Mouse (Mus musculus): ENCODE data around the gene Fam124b. TPM values are rescaled to one million over a fixed set of nuclear protein-coding genes. Genes with fewer than 3 reads are reported as not detected.

Fam124b gene
- total RNA-seq, 2 experiments from 2014 or later, result 0.56 to 0.59 TPM

DNA sequence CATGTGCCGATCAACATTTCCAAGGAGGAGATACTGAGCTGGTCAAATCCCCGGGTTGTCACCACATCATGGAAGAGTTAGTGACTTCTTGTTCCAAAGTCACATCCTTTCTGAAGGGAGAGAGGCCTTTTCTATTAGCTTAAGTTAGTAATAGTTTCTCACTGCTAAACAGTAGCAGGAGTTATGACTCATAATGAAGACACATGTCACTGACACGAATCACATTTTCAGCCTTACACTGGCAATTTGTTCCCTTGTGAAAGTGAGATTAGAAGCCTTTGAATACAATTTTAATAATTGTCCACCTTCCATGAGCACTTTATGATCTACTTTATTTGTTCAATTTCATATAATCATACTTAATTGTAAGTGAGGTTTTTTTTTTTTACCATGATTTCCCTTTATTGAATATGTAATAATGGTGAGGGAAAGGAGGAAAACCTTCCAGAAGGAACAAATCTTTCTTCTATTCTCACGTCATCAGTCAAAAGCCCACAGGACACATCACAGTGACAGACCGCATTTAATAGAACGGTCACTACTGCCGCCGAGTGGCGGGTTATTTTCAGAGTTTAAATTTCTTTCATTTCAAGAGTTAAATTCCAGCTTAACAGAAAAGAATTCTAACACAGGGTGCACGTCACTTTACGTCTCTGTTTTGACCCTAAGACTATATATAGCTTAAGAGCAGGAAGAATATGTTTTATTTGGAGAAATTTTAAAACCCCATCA is 40.5 kb downstream of the Fam124b start:
- peak in 1 of 2 experiments; percentile 34 for DNase-seq (ENCODE audit: low spot score in 2 of 2)

DNA sequence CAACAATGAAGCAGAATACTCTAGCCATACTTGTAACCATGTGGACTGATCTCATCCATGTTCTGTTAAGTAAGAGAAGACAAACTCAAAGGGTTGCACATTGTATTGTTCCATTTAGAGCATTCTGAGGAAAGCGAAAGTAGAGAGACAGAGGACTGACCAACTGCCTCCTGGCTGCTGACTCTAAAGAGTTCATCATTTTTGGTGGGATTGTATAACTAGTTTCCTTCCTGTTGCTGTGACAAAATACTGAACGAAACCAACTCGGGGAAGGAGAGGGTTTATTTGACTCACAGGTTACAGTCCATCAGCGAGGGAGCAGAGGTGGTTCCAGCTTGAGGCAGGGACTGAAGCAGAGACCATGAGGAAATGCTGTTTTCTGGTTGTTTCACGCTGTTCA is 50.6 kb downstream of the Fam124b start:
- no peak for DNase-seq (ENCODE audit: low spot score in 2 of 2)

DNA sequence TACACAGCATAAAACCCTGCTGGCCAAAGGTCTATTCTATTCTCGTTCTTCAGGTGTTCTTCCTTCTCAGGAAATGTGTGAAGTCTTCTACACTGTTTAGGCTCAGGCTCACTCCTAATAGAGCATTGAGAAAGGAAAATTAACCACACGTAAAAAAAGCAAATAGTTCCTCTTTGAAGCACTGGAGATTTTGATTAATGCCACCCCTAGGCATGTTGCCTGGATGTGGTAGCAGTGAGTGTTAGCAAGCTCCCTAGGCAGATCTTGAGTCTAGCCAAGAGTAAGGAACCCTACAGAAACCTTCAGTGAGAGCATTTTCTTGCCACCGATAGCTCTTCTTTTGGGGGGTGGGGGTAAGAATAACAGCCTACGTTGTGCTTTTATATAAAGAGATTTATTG is 51.7 kb downstream of the Fam124b start:
- DNase-seq (ENCODE audit: low spot score in 2 of 2), result no peak

DNA sequence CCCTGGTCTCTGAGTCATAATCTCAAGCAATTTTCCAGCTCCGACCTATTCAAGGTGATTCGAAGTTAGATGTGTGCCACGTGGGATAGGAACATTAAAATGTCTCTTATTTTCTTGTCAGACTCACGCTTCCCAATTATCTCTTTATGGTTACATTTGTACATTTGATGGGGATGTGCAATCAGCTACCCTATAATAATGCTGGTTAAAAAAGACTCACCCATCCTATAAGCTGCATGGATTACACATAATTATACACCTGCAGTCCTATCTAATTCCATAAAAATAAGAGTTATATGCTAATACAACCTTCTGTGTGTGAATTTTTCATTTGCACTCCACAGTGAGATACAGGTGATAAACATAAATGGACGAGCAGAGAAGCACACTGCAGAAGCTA is 52.9 kb downstream of the Fam124b start:
- no peak for DNase-seq (ENCODE audit: low spot score in 2 of 2)

DNA sequence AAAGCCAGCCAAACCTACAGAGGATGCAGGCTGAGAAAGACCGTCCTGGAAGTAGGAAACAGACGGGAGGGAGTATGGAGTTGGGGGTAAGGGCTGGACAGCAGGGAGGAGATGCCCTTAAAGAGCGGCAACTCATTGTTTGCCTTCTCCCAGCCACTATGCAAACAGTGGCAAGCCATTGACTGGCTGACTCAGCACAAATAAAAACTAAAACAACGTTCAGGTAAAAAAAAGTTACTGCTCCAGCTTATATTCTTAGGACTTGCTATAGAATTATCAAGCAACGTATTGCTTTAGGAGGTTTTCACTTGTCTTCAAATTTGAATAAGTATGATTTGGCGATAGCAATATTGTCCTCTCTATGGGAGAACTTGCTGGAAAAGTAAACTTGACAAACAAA is 55.3 kb downstream of the Fam124b start:
- DNase-seq (ENCODE audit: low spot score in 2 of 2), result no peak

DNA sequence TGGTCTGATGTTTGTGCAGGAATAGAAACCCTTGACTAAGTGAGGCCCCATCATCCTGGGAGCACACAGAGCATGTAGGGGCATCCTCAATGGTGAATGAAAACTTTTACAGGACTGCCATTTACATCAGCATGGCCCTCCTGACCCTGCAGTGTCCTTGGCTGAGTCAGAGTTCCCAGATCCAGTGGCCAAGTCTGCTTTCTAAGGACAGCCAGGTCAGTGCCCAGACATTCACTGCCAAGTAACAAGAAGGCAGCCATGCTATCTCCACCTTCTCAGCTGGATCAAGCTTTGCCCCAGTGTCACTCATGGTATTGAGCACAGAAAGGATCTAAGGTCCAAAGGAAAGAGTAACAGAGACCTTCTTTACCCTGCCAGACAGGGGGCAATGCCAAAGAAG is 58.7 kb downstream of the Fam124b start:
- no peak for DNase-seq (ENCODE audit: low spot score in 2 of 2)

DNA sequence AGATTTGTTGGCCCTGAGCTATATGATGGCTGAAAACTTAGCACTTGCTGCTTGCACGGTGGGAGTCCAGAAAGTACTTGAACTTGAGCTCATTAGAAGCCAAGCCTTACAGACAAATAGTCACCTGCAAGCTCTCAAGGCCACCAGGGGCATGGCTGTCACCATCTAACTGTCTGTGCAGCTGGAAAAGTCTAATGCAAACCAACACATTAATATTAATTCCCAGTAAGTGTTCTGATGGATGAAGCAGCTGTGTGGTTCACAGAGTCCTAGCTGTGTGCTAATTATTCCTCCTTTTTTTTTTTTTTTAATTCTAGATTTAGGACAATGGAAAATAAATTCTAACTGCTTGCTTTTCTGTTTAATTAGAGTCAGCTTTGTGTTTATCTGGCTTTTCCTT is 63.4 kb downstream of the Fam124b start:
- no peak for DNase-seq (ENCODE audit: low spot score in 2 of 2)

DNA sequence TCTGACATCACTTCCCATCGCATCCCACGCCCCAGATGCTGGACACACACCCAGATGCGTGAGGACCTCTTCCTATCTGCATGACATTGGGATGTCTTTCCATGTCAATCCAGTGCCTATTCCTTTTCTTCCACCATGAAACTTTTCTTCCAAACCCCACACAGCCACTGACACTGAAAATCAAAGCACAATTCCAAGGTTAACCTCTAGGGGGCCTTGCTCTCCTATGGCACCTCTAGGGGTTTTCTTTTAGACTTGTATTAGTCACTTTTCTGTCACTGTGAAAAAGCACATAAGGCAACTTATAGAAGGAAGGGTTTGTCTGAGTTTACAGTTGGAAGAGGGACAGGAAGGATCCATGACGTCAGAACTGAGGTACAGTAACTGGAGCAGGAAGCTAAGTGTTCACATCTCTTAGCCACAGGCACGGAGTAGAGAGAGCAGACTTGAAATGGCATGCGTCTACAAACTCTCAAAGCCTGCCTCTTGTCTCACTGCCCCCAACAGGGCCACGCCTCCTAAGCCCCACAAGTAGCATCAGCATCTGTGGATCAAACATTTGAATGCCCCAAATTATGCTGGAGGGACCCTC is 65.1 kb downstream of the Fam124b start:
- no peak for DNase-seq (ENCODE audit: low spot score in 2 of 2)

DNA sequence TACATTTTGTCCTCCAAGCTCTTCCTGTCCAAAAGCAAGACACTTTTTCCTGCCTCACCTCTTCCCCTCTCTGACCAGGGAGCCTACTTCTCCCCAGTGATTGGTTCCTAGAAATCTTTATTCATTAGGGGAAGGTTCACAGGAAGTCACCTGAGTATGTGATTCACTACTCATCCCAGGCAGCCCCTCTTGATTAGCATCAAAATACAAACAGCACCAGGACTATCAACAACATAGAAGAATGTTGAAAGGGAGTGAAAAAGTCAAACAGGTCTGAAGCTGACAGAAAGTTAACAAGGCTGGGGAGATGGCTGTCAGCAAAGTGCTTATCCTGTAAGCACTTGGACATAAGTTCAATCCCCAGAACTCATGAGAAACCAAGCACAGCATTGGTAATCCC is 67.6 kb downstream of the Fam124b start:
- no peak for DNase-seq (ENCODE audit: low spot score in 2 of 2)

Other genes with a start within 250 kb of the Fam124b start
- gene Cul3, start 122.0 kb upstream of the Fam124b start, total RNA-seq (2021), result 100 to 1,000 TPM; 127 to 142 TPM
- not detected for gene Gm45261, start 243.0 kb upstream of the Fam124b start, total RNA-seq (2021)